Mouse (Mus musculus): ENCODE data around the gene Arid1b.

DNA sequence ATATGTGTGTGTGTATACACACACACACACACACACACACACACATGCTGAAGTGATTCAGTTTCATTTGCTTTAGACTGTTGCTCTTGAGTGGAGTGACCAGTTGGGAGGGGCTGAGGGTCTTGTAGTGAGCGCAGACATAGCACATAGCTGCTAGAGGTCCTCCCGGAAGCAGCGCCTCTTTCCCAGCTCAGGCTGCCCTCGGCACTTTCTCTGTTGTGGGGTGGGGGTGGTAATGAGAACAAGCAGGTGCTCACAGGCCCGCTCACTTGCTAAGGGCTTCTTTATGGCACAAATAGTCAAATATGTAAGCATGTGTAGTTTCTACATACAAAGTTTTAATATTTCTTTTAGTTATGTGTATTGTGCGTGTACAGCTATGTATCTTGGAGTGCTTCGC lies 104.6 kb downstream of the Arid1b start:
- TF ChIP-seq CTCF (IDR thresholded peaks at IDR 0.05; ENCODE audit: extremely low read depth, insufficient read length, insufficient replicate concordance, low read depth, low read length) (no peak), POLR2A (IDR thresholded peaks at IDR 0.05; ENCODE audit: low read depth, low read length) (no peak)

Measured in small intestine, adult 2 months (tissue).